Mouse (Mus musculus) ES-E14 (cell line): ENCODE measurements at regions not wholly inside any gene's neighbourhood (a gene's known extent, or its start where the extent isn't known, plus 50 kb on each side); places are given as distances from the start of the nearest gene placed in this dataset.

Experiments used
- CHD2 ChIP-seq: IDR thresholded peaks from 2 replicates; pipeline ENCODE4 v1.6.1; 2014; ENCODE audit warnings: mild to moderate bottlenecking, low read depth, low read length, inconsistent platforms
- HCFC1 ChIP-seq: IDR thresholded peaks from 2 replicates; pipeline ENCODE4 v1.6.1; 2012; ENCODE audit warnings: low read length, inconsistent platforms, borderline replicate concordance; ENCODE audit not compliant: insufficient read depth
- MAFK ChIP-seq: IDR thresholded peaks from 2 replicates; pipeline ENCODE4 v1.6.1; 2014; ENCODE audit warnings: mild to moderate bottlenecking, low read depth, low read length, inconsistent platforms; ENCODE audit not compliant: insufficient read depth
- ZC3H11A ChIP-seq: IDR thresholded peaks from 2 replicates; pipeline ENCODE4 v1.6.1; 2012; ENCODE audit warnings: low read depth, mild to moderate bottlenecking, inconsistent platforms, low read length, borderline replicate concordance

- TF ChIP-seq MAFK (no peak), HCFC1 (no peak), CHD2 (no peak), ZC3H11A (no peak)
These were observed 1221.3 kb upstream of the Nudt12 start for GRCm38 (mm10) chr17:60234519-60234918.
